Mouse (Mus musculus): ENCODE results near the gene Slc25a35. TPM values are rescaled to one million over a fixed set of nuclear protein-coding genes. Genes with fewer than 3 reads are reported as not detected.

Gene Slc25a35
- total and polyA plus RNA-seq, 3 experiments: 3.3 to 4.9 TPM; not detected in 1

GRCm38 (mm10) chr11:68963405-68963804, 4.5 kb upstream of the Slc25a35 start:
- no peak for DNase-seq (ENCODE audit: low read depth, low spot score)
- H3K27ac ChIP-seq (ENCODE audit: control insufficient read depth, low read depth, low read length): no peak overlapping the region
- no peaks in the 10 kb centered on the region for H3K27me3 ChIP-seq (ENCODE audit: control insufficient read depth in 1 of 2, insufficient read depth in 2 of 2, low read length in 2 of 2)
- no peak overlapping the region for H3K9ac ChIP-seq (ENCODE audit: control insufficient read depth, low read depth, low read length, poor library complexity, severe bottlenecking)
- H3K79me2 ChIP-seq (ENCODE audit: control insufficient read depth, insufficient read depth, low read length, poor library complexity): no peaks in the 10 kb centered on the region; the same call in 1 of the 2 replicates
- TF ChIP-seq SMC3 (IDR thresholded peaks at IDR 0.05; ENCODE audit: low read depth, low read length): no peak
- TF ChIP-seq MYB (IDR thresholded peaks at IDR 0.05; ENCODE audit: low read depth, low read length): no peak
- no peak for TF ChIP-seq JUND (IDR thresholded peaks at IDR 0.05; ENCODE audit: low read depth, low read length)
- TF ChIP-seq MAZ (IDR thresholded peaks at IDR 0.05; ENCODE audit: low read depth, low read length): no peak
- TF ChIP-seq GABPA (IDR thresholded peaks at IDR 0.05; ENCODE audit: low read depth, low read length): no peak
- no peak for TF ChIP-seq TCF12 (IDR thresholded peaks at IDR 0.05; ENCODE audit: low read depth, low read length)
- no peak for TF ChIP-seq NRF1 (IDR thresholded peaks at IDR 0.05; ENCODE audit: insufficient read depth, low read depth, low read length, poor library complexity, severe bottlenecking)
- no peak for TF ChIP-seq ELF1 (IDR thresholded peaks at IDR 0.05; ENCODE audit: low read depth, low read length)
- no peak for TF ChIP-seq RAD21 (IDR thresholded peaks at IDR 0.05; ENCODE audit: low read depth, low read length)
- no peak for TF ChIP-seq CHD2 (IDR thresholded peaks at IDR 0.05; ENCODE audit: low read length)
- no peak for TF ChIP-seq EP300 (IDR thresholded peaks at IDR 0.05; ENCODE audit: low read depth in 1 of 2, low read length in 2 of 2)
- TF ChIP-seq TBP (IDR thresholded peaks at IDR 0.05; ENCODE audit: low read depth, low read length): no peak
- no peak for TF ChIP-seq MAFK (IDR thresholded peaks at IDR 0.05; ENCODE audit: borderline replicate concordance, low read depth, low read length)
- no peak for TF ChIP-seq MXI1 (IDR thresholded peaks at IDR 0.05; ENCODE audit: low read depth, low read length)
- no peak for TF ChIP-seq ZC3H11A (IDR thresholded peaks at IDR 0.05; ENCODE audit: low read depth, low read length)
- H3K4me3 ChIP-seq (ENCODE audit: control insufficient read depth in 1 of 2, insufficient read depth in 1 of 2, low read depth in 2 of 2, low read length in 2 of 2): no peak overlapping the region
- H3K4me1 ChIP-seq (ENCODE audit: control insufficient read depth in 1 of 2, insufficient read depth in 2 of 2, low read length in 2 of 2): peaks cover 0 to 16% of the 10 kb centered on the region in 2 experiments; a peak in 3 of 4 replicates
- H3K36me3 ChIP-seq (ENCODE audit: control insufficient read depth in 1 of 2, insufficient read depth in 2 of 2, low read length in 2 of 2): peaks cover 0 to 2% of the 10 kb centered on the region in 2 experiments; a peak in 2 of 4 replicates
- H3K9me3 ChIP-seq (replicated peaks; ENCODE audit: insufficient read depth, low read length): no peaks in the 10 kb centered on the region

- Histone ChIP-seq H3K79me2 (ENCODE audit: control insufficient read depth, insufficient read depth, low read length, poor library complexity) (no peaks in the 10 kb centered on the region; the same call in 1 of the 2 replicates), H3K36me3 (ENCODE audit: control insufficient read depth in 1 of 2, insufficient read depth in 2 of 2, low read length in 2 of 2) (peaks cover 0 to 2% of the 10 kb centered on the region in 2 experiments; a peak in 2 of 4 replicates), H3K27me3 (ENCODE audit: control insufficient read depth in 1 of 2, insufficient read depth in 2 of 2, low read length in 2 of 2) (no peaks in the 10 kb centered on the region), H3K4me3 (ENCODE audit: control insufficient read depth in 1 of 2, insufficient read depth in 1 of 2, low read depth in 2 of 2, low read length in 2 of 2) (no peak overlapping the region), H3K9me3 (replicated peaks; ENCODE audit: insufficient read depth, low read length) (no peaks in the 10 kb centered on the region), H3K4me1 (ENCODE audit: control insufficient read depth in 1 of 2, insufficient read depth in 2 of 2, low read length in 2 of 2) (peaks cover 0 to 22% of the 10 kb centered on the region in 2 experiments; a peak in 3 of 4 replicates), H3K9ac (ENCODE audit: control insufficient read depth, low read depth, low read length, poor library complexity, severe bottlenecking) (no peak overlapping the region), H3K27ac (ENCODE audit: control insufficient read depth, low read depth, low read length) (no peak overlapping the region)
- peak; percentile 46 for DNase-seq (ENCODE audit: low read depth, low spot score)
- TF ChIP-seq POLR2AphosphoS5 (IDR thresholded peaks at IDR 0.05; ENCODE audit: borderline replicate concordance, low read depth, low read length) (no peak), HCFC1 (IDR thresholded peaks at IDR 0.05; ENCODE audit: low read depth, low read length) (no peak), GABPA (IDR thresholded peaks at IDR 0.05; ENCODE audit: low read depth, low read length) (no peak), TBP (IDR thresholded peaks at IDR 0.05; ENCODE audit: low read depth, low read length) (peak; percentile 93)
Observed at GRCm38 (mm10) chr11:68965050-68965449, 2.9 kb upstream of the Slc25a35 start.
